Mouse (Mus musculus) limb, embryonic 12.5 days (tissue): ENCODE data around the gene Abl1. TPM values are rescaled to one million over a fixed set of nuclear protein-coding genes. Genes with fewer than 3 reads are reported as not detected.

Experiments
- ATAC-seq: fragments of 200-750 bp; cut with Nextera tagmentation; 2 replicates; pipeline ENCODE4 v1.8.0; 2017; ENCODE audit warnings: low read depth, moderate TSS enrichment; ENCODE audit not compliant: insufficient number of reproducible peaks, insufficient read depth, low FRiP score, low TSS enrichment
- H3K27ac ChIP-seq: fragments of 300-500 bp; sonication (generic); 2 replicates; pipeline ENCODE4 v1.5.1; 2016; ENCODE audit warnings: mild to moderate bottlenecking, moderate library complexity
- H3K27me3 ChIP-seq: fragments of 300-500 bp; sonication (generic); 2 replicates; pipeline ENCODE4 v1.6.1; 2016; ENCODE audit warnings: mild to moderate bottlenecking, moderate library complexity
- H3K36me3 ChIP-seq: fragments of 300-500 bp; sonication (generic); 2 replicates; pipeline ENCODE4 v1.6.1; 2016; ENCODE audit warnings: mild to moderate bottlenecking, moderate library complexity
- H3K4me1 ChIP-seq: fragments of 300-500 bp; sonication (generic); replicated peaks from 2 replicates; pipeline ENCODE4 v1.6.1; 2016
- H3K4me2 ChIP-seq: fragments of 300-500 bp; sonication (generic); 2 replicates; pipeline ENCODE4 v1.6.1; 2016; ENCODE audit warnings: mild to moderate bottlenecking, moderate library complexity
- H3K4me3 ChIP-seq: fragments of 300-500 bp; sonication (generic); replicated peaks from 2 replicates; pipeline ENCODE4 v1.5.1; 2016; ENCODE audit warnings: mild to moderate bottlenecking
- H3K9ac ChIP-seq: fragments of 300-500 bp; sonication (generic); replicated peaks from 2 replicates; pipeline ENCODE4 v1.6.1; 2016; ENCODE audit warnings: mild to moderate bottlenecking, moderate library complexity
- H3K9me3 ChIP-seq: fragments of 300-500 bp; sonication (generic); 2 replicates; pipeline ENCODE4 v1.6.1; 2016; ENCODE audit warnings: mild to moderate bottlenecking, moderate library complexity
- WGBS: fragments of 180-500 bp; shearing (Covaris S2); methylation state at CpG from one replicate; pipeline ENCODE4 v1.1.7; 2016; 5-methylcytosine and 5-hydroxymethylcytosine counted together
- polyA plus RNA-seq: library from polyadenylated mRNA; unstranded; fragments of >200 nt; fragmentation: Nextera tagmentation; extraction: Ambion mirVana; gene quantifications from 2 replicates; pipeline ENCODE4 v1.2.1, GENCODE M21; 2016

Abl1 gene
- polyA plus RNA-seq, 1 experiment from 2014 or later, result 63.0 TPM

GRCm38 (mm10) chr2:31698209-31698608 lies 10.0 kb downstream of the Abl1 start:
- no peak for ATAC-seq
- H3K27ac ChIP-seq, result no peak overlapping the region
- H3K36me3 ChIP-seq, result peaks cover 55% of the 10 kb centered on the region
- H3K4me3 ChIP-seq, result no peak overlapping the region
- H3K4me1 ChIP-seq, result no peaks in the 10 kb centered on the region
- H3K4me2 ChIP-seq, result no peak overlapping the region
- H3K27me3 ChIP-seq, result no peaks in the 10 kb centered on the region
- no peaks in the 10 kb centered on the region for H3K9me3 ChIP-seq
- H3K9ac ChIP-seq, result no peak overlapping the region

- no peaks in the 10 kb centered on the region for H3K9me3 ChIP-seq
- 60% methylated on average over 7 of the region's 7 CpGs for WGBS
- H3K4me2 ChIP-seq, result no peak overlapping the region
- peaks cover 45% of the 10 kb centered on the region for H3K36me3 ChIP-seq
- H3K4me1 ChIP-seq, result no peaks in the 10 kb centered on the region
- H3K4me3 ChIP-seq, result no peak overlapping the region
- H3K9ac ChIP-seq, result no peak overlapping the region
- no peak overlapping the region for H3K27ac ChIP-seq
- H3K27me3 ChIP-seq, result no peaks in the 10 kb centered on the region
- ATAC-seq, result no peak
Observed at GRCm38 (mm10) chr2:31700545-31701446, 12.6 kb downstream of the Abl1 start.

- Histone ChIP-seq H3K4me1 (no peaks in the 10 kb centered on the region), H3K9ac (no peak overlapping the region), H3K4me2 (no peak overlapping the region), H3K27ac (no peak overlapping the region), H3K27me3 (no peaks in the 10 kb centered on the region), H3K9me3 (no peaks in the 10 kb centered on the region), H3K36me3 (peaks cover 34% of the 10 kb centered on the region), H3K4me3 (no peak overlapping the region)
- no peak for ATAC-seq
Observed at GRCm38 (mm10) chr2:31703226-31703625, 15.1 kb downstream of the Abl1 start.

GRCm38 (mm10) chr2:31705914-31706313 lies 17.7 kb downstream of the Abl1 start:
- no peak overlapping the region for H3K4me2 ChIP-seq
- H3K9me3 ChIP-seq, result no peaks in the 10 kb centered on the region
- no peak overlapping the region for H3K9ac ChIP-seq
- H3K4me3 ChIP-seq, result no peak overlapping the region
- H3K27ac ChIP-seq, result no peak overlapping the region
- H3K27me3 ChIP-seq, result no peaks in the 10 kb centered on the region
- ATAC-seq, result no peak
- peaks cover 24% of the 10 kb centered on the region; the same call in 1 of the 2 replicates for H3K36me3 ChIP-seq
- H3K4me1 ChIP-seq, result no peaks in the 10 kb centered on the region

GRCm38 (mm10) chr2:31706531-31706930 lies 18.4 kb downstream of the Abl1 start:
- H3K27me3 ChIP-seq, result no peaks in the 10 kb centered on the region
- no peak for ATAC-seq
- H3K9ac ChIP-seq, result no peak overlapping the region
- no peak overlapping the region for H3K4me3 ChIP-seq
- H3K4me2 ChIP-seq, result no peak overlapping the region
- H3K27ac ChIP-seq, result no peak overlapping the region
- no peaks in the 10 kb centered on the region for H3K9me3 ChIP-seq
- H3K36me3 ChIP-seq, result peaks cover 31% of the 10 kb centered on the region; the same call in 1 of the 2 replicates
- H3K4me1 ChIP-seq, result no peaks in the 10 kb centered on the region
- 55% methylated on average over 2 of the region's 2 CpGs for WGBS

GRCm38 (mm10) chr2:31712716-31713115 lies 24.5 kb downstream of the Abl1 start:
- ATAC-seq, result no peak
- 82% methylated on average over 2 of the region's 2 CpGs for whole genome bisulfite sequencing
- no peak overlapping the region for H3K9ac ChIP-seq
- H3K4me2 ChIP-seq, result no peak overlapping the region
- H3K27me3 ChIP-seq, result no peaks in the 10 kb centered on the region
- no peaks in the 10 kb centered on the region for H3K9me3 ChIP-seq
- no peak overlapping the region for H3K4me3 ChIP-seq
- no peaks in the 10 kb centered on the region for H3K4me1 ChIP-seq
- no peak overlapping the region for H3K27ac ChIP-seq
- H3K36me3 ChIP-seq, result peaks cover 22% of the 10 kb centered on the region; the same call in 1 of the 2 replicates

GRCm38 (mm10) chr2:31713813-31714212 lies 25.6 kb downstream of the Abl1 start:
- no peak overlapping the region for H3K27ac ChIP-seq
- 88% methylated on average over 3 of the region's 3 CpGs for WGBS
- no peaks in the 10 kb centered on the region for H3K9me3 ChIP-seq
- H3K4me1 ChIP-seq, result no peaks in the 10 kb centered on the region
- no peak for ATAC-seq
- H3K27me3 ChIP-seq, result no peaks in the 10 kb centered on the region
- H3K36me3 ChIP-seq, result peaks cover 19% of the 10 kb centered on the region; the same call in 1 of the 2 replicates
- H3K4me2 ChIP-seq, result no peak overlapping the region
- H3K4me3 ChIP-seq, result no peak overlapping the region
- H3K9ac ChIP-seq, result no peak overlapping the region

GRCm38 (mm10) chr2:31714780-31715179 lies 26.6 kb downstream of the Abl1 start:
- Histone ChIP-seq H3K9me3 (no peaks in the 10 kb centered on the region), H3K27ac (no peak overlapping the region), H3K4me3 (no peak overlapping the region), H3K4me1 (no peaks in the 10 kb centered on the region), H3K4me2 (no peak overlapping the region), H3K36me3 (peaks cover 19% of the 10 kb centered on the region; the same call in 1 of the 2 replicates), H3K27me3 (no peaks in the 10 kb centered on the region), H3K9ac (no peak overlapping the region)
- whole genome bisulfite sequencing, result 92% methylated on average over 4 of the region's 4 CpGs
- ATAC-seq, result no peak

- Histone ChIP-seq H3K9ac (no peak overlapping the region), H3K4me1 (no peaks in the 10 kb centered on the region), H3K4me2 (no peak overlapping the region), H3K27ac (no peak overlapping the region), H3K36me3 (peaks cover 17% of the 10 kb centered on the region; the same call in 1 of the 2 replicates), H3K9me3 (no peaks in the 10 kb centered on the region), H3K4me3 (no peak overlapping the region), H3K27me3 (no peaks in the 10 kb centered on the region)
- ATAC-seq, result no peak
- 91% methylated on average over 7 of the region's 7 CpGs for WGBS
Observed at GRCm38 (mm10) chr2:31715985-31716384, 27.8 kb downstream of the Abl1 start.

- WGBS, result 85% methylated on average over 6 of the region's 6 CpGs
- H3K4me3 ChIP-seq, result no peak overlapping the region
- no peaks in the 10 kb centered on the region for H3K9me3 ChIP-seq
- no peaks in the 10 kb centered on the region for H3K27me3 ChIP-seq
- H3K4me2 ChIP-seq, result no peak overlapping the region
- H3K4me1 ChIP-seq, result no peaks in the 10 kb centered on the region
- no peak overlapping the region for H3K27ac ChIP-seq
- ATAC-seq, result no peak
- H3K36me3 ChIP-seq, result 0 out of 2 replicates have a peak, but pooled peaks cover 3% of the 10 kb centered on the region
- H3K9ac ChIP-seq, result no peak overlapping the region
Observed at GRCm38 (mm10) chr2:31719202-31719880, 31.2 kb downstream of the Abl1 start.

GRCm38 (mm10) chr2:31719944-31720343 lies 31.8 kb downstream of the Abl1 start:
- ATAC-seq, result no peak
- 79% methylated on average over 2 of the region's 2 CpGs for WGBS
- Histone ChIP-seq H3K27ac (no peak overlapping the region), H3K9me3 (no peaks in the 10 kb centered on the region), H3K36me3 (0 out of 2 replicates have a peak, but pooled peaks cover 2% of the 10 kb centered on the region), H3K4me3 (no peak overlapping the region), H3K4me1 (no peaks in the 10 kb centered on the region), H3K9ac (no peak overlapping the region), H3K4me2 (no peak overlapping the region), H3K27me3 (no peaks in the 10 kb centered on the region)
